Mouse (Mus musculus) retina, embryonic 14.5 days (tissue): ENCODE results near the gene Isyna1.
A peak's percentile ranks its signal among the peaks of the same experiment; 100 is the strongest.
"Not testable (repeated sequence)": the region's sequence is repeated elsewhere in the genome, so short reads cannot be mapped to it uniquely, and the experiment has no call there.

ENCODE experiments used
- DNase-seq: peaks from one replicate; pipeline ENCODE4 v3.0.0-alpha.2; 2015; ENCODE audit warnings: low spot score

Isyna1 gene

GRCm38 (mm10) chr8:70574915-70575314 is 19.3 kb upstream of the Isyna1 start:
- no peak for DNase-seq

GRCm38 (mm10) chr8:70577207-70577606 is 17.0 kb upstream of the Isyna1 start:
- DNase-seq = no peak

DNA sequence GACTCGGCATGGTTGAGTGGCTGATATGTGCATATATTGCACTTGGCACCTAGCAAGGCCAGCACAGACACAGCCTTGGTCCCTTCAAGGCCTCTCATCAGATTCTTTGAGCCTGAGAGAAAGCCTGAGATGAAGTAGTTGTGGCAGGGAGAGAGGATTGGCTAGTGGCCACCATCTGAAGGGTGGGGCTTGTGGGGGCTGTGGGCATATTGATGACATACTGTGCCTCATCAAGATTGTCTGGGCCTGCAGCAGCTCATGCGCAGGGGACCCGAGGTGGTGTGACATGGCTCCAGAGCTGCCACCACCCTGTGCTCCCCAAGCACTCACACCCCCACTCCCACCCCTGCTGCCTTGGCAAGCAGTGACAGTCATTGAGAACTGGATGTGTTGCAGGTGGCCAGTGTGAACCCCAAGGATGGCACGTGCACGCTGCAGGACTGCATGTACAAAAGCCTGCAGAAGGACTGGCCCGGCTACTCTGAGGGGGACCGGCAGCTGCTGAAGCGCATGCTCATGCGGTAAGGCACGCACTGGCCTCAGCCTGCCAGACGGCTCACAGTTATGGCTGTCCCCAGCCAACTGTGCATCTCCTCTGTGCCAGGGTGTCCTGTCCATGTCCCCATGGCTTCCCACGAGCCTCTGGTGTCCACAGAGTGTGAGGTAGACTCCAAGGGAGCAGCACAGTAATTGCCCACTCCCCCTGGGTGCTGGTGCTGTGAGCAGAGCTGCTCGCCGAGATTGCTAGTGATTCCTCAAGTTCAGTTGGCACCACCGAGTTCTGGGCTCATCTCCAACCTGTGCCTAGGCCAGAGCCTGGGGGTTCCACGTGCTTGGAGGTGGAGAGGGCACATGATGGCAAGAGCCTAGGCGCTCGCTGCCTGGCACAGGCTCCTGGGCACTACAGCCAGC is 10.4 kb upstream of the Isyna1 start:
- no peak for DNase-seq

GRCm38 (mm10) chr8:70584606-70585257 is 9.4 kb upstream of the Isyna1 start:
- no peak for DNase-seq

- DNase-seq = peak; percentile 72
Observed at GRCm38 (mm10) chr8:70585258-70585652, 8.9 kb upstream of the Isyna1 start.

GRCm38 (mm10) chr8:70587955-70588354 is 6.2 kb upstream of the Isyna1 start:
- DNase-seq = not testable (repeated sequence)

GRCm38 (mm10) chr8:70591569-70591968 is 2.6 kb upstream of the Isyna1 start:
- DNase-seq = no peak

DNA sequence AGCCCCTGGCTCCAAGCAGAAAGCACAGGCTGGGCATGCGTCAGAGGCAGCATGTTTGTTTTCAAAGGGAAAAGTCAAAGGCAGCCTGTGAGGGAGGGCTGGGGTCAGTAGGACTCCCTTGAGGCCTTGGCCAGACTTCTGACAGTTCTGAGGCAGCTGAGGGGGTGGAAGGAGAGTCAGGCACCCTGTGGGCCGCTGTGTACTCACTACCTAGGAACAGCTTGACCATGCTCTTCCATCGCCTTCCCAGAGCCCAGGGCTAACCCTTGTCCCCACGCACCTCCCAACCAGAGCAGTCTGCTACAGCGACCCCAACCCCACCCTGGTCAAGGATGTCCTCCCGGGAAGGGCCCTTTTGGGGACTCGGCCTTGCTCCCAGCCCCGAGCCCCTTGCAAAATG is 1.0 kb upstream of the Isyna1 start:
- no peak for DNase-seq

DNA sequence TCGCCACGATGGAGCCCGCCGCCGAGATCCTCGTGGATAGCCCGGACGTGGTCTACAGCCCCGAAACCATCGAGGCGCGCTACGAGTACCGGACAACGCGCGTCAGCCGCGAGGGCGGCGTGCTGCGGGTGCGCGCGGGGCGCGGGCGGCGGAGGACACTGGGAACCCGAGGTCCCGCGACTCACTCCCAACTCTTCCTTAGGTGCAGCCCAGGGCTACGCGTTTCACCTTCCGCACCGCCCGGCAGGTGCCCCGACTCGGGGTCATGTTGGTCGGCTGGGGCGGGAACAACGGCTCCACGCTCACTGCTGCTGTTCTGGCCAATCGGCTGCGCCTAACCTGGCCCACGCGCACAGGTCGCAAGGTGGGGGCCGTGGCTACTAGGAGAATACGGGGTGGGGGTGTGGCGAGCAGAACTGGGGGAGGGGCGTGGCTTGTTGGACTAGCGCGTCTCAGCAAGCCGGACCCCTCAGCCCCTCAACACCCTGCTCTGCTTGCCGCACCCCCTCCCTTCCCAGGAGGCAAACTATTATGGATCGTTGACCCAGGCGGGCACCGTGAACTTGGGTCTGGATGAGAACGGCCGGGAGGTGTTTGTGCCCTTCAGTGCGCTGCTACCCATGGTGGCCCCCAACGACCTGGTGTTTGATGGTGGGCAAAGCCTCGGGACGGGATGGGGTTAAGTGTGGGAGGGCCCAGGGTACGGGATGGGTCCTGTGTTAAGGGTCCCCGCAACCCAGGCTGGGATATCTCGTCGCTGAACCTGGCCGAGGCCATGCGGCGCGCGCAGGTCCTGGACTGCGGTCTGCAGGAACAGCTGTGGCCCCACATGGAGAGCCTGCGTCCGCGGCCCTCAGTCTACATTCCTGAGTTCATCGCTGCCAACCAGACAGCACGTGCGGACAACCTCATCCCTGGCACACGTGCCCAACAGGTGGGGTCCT is 720 bp downstream of the Isyna1 start:
- peak; percentile 47 for DNase-seq

DNA sequence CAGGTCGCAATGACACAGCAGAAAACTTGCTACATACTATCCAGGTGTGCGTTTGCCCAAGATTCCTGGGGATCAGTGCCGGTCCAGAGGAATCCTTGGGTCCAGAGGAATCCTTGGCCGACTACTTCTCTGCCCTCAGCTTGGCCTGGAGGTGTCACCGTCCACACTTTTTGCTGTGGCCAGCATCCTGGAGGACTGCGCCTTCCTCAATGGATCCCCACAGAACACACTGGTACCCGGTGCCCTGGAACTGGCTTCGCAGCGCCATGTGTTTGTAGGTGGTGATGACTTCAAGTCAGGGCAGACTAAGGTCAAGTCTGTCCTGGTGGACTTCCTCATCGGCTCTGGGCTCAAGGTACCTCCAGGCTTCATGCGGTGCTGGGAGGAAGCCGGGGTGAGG is 1.6 kb downstream of the Isyna1 start:
- no peak for DNase-seq

GRCm38 (mm10) chr8:70596216-70596615 is 2.0 kb downstream of the Isyna1 start:
- no peak for DNase-seq

- no peak for DNase-seq
Observed at GRCm38 (mm10) chr8:70596775-70597416, 2.7 kb downstream of the Isyna1 start.

DNA sequence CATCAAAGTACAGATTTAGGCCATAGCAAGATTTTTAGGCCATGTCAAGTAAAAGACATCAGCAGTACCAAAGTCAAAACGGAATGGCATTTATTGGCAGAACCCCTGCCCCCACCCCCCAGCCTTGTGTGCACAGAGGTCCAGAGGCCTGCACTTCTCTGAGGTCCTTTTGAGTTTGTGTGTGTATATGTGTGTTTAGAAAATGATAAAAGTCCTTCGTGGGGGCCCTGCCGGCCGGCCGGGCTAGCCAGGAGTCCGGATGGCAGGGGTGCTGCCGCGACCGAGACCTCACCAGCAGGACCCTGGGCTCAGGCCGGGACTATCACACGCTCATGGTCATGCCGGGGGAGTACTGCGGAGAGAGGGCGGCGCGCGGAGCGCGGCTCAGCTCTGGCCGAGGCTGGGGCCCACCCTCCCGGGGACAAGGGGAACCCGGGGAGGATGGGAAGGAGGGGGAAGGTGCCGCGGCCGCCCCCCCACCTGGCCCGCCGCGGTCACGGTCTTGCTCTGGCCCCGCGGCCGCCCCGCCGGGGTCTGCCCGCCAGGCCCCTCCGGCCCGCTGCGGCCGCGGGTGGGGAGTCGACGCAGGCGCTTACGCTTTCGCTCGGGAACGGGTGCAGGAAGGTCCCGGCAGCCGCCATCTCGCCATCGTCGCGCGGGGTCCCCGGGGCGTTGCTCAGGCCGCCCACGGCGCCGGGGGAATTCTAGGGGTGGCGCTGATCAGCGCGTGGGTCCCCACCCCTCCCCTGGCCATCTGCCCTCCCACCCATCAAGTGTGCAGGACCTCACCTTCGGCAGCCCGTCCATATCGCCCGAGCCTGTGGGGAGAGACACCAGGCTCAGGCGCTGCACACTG is 3.5 kb downstream of the Isyna1 start:
- no peak for DNase-seq

GRCm38 (mm10) chr8:70598283-70598682 is 4.1 kb downstream of the Isyna1 start:
- DNase-seq = peak; percentile 87

DNA sequence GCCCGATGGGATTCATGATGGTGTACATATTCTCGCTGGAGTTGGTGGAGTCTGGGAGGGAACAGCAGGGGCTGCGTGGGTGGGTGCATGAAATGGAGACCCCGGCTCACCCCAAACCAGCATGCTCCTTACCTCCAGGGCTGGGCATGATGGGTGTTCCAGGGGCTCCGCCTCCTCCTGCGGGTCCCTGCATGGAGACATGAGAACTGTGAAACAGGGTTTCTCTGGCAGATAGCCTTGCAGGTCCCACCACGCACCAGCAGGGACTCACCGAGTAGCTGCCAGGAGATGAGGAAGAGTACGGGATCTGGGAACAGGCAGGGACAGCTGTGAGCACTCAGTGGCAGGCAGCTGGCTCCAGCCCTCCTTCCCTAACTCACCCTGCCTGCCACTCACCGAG is 4.5 kb downstream of the Isyna1 start:
- peak; percentile 66 for DNase-seq

DNA sequence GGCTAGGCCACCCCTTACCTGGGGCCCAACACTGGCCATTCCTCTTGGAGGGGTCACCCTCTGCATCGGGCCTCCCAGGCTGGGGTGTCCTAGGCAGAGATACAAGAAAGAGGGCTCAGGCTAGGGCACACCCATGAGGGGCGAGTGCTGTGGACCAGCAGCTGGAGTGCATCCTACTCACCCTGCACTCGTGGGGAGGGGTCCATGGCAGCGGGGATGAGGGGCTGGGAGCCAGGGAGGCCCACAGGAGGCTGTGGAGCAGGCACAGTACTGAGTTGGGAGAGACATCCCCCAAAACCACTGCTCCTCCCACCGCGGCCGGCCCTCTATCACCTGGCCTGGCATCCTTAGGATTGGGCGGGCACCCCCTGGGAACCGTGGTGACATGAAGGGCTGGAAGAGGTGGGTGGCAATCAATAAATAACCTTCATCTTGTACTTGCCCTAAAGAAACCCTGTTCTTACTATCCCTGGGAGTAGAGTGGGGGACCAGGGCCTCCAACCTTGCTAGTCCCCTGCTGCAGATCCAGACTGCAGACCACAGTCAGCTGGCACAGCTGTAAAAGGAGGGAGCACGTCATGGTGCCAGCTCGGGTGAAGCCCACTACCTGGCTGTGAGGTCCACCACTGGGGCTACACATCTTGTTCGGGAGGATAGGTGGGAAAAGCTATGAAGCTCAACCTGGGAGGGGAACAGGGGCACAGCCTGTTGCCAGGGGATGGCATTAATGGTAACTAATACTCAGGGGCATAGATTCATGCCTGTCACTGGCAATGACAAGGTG is 5.5 kb downstream of the Isyna1 start:
- no peak for DNase-seq

DNA sequence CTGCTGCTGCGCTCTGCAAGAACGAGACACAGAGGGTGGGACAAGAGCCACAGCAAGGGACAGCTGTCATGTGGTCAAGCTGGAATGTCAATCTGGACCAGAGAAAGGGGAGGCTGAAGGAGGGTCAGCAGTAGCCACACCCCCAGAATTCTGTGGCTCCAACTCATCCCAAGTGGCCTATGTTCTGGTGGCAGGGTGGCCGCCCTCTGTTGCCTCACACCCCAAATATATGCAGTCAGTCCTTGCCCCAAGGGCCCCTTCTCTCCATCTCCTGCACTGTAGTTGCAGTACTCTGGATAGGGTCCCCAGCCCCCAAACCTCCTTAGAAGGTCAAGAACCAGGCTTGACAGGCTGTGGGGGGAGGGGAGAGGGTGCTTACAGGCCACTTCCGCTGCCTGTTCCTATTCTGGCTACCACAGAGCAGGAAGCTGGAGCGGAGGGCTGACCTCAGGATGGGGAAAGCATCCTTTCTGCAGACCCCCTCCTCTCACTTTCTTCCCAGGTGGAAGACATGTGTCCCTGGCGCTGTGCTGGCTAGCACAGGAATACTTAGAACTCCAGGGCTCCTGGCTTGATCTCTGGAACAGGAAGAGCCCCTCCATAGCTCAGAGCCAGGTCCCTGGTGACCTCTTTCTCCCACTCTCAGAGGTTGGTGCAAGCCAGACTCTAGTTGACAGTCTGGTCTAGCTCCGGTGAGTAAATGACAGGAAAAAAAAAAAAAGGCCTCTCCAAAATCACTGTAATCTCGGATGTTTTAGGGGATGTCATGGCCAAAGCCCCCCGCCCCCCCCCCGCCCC is 6.5 kb downstream of the Isyna1 start:
- DNase-seq = peak; percentile 63

DNA sequence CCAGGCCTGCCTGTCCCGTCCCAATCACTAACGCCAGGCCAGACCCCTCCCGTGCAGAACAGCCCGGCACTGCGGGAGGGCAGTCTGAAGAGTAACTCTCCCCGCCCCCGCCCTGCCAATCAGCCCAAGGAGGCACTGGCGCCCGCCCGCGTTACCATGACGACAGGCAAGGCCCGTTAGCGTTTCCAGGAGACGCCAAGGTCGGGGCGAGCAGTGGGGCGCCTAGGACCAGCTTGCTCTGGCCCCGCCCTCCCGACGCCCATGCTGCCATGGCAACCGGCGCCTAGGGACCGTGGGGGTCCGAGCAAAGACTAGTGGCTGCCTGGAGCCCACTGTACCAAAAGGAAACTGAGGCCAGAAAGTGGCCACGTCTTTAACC is 7.1 kb downstream of the Isyna1 start:
- DNase-seq = peak; percentile 97

DNA sequence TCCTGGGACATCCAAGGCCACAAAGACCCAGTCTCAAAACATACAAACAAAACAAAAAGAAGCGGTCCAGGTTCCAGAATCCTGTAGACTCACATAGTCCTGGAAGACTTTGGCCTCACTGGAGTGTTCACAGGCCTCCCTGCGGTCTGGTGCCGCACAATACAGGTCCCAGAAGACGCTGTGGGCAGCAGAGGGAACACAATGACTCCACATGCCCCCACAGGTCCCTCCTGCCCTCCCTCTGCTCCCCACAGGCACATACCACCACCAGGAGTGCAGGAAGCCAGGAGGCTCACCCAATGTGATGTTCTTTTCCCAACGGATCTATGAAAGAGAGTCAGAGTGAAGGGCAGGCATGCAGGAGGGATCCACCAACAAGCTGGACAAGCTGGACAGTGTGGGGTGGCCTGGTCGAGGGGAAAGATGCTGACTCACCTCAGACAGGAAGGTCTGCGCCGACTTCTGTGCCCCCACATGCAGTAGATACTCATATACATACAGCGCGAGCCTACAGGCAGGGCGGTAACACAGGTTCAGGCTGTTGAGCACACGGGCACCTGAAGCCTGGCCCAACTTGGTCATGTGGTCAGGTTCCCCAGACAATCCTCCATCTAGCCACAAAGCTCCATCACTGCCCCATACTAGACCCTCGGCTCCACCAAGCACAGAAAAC is 8.1 kb downstream of the Isyna1 start:
- no peak for DNase-seq
